Mouse (Mus musculus) lung, adult 2 months (tissue): Measurements from ENCODE around the gene Tchp.

ENCODE experiments used
- CTCF ChIP-seq: fragments of 200-500 bp; IDR thresholded peaks from 2 replicates; pipeline ENCODE4 v1.5.1; 2011; ENCODE audit warnings: mild to moderate bottlenecking, low read length, control low read depth; ENCODE audit not compliant: insufficient read depth
- POLR2A ChIP-seq: fragments of 200-500 bp; IDR thresholded peaks from 2 replicates; pipeline ENCODE4 v1.6.1; 2011; ENCODE audit warnings: low read depth, mild to moderate bottlenecking, control low read depth, low read length, borderline replicate concordance; ENCODE audit errors: extremely low read depth

DNA sequence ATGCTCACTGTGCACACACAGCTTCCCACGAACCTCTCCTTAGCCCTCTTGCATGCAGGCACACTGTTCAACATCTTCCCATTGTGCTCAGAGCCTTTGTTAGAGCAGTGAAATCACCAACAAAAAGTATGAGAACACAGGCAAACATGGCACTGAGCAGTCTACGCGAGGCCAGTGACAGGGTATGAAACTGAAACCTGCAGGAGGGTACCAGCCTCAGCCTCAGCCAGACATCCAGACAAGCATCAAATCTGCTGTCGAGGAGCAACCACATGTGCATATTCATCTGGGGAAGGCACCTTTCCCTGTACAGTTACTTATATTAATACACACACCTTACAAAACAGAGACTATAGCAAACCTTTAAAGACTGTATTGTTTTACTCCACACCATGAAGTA, 39.3 kb downstream of the Tchp start:
- TF ChIP-seq POLR2A (no peak), CTCF (no peak)
